Mouse (Mus musculus) megakaryocyte, embryonic 14.5 days (primary cell): ENCODE results near the gene Exoc3l2. TPM values are rescaled to one million over a fixed set of nuclear protein-coding genes. Genes with fewer than 3 reads are reported as not detected.

Source experiments
- H3K27me3 ChIP-seq: replicated peaks from 2 replicates; pipeline ENCODE3; 2012; ENCODE audit warnings: inconsistent platforms
- H3K36me3 ChIP-seq: replicated peaks from 2 replicates; pipeline ENCODE3; 2012; ENCODE audit warnings: low read length, inconsistent platforms, mixed read lengths
- H3K4me1 ChIP-seq: 2 replicates; pipeline ENCODE4 v1.6.1; 2012; ENCODE audit warnings: inconsistent platforms
- H3K4me3 ChIP-seq: replicated peaks from 2 replicates; pipeline ENCODE3; 2012; ENCODE audit warnings: moderate library complexity, mild to moderate bottlenecking, inconsistent platforms
- H3K9me3 ChIP-seq: 2 replicates; pipeline ENCODE4 v1.6.1; 2012; ENCODE audit warnings: inconsistent platforms
- FLI1 ChIP-seq: IDR thresholded peaks from 2 replicates; pipeline ENCODE4 v1.6.1; 2012; ENCODE audit warnings: low read length, inconsistent platforms, mixed read lengths
- GATA1 ChIP-seq: IDR thresholded peaks from 3 replicates; pipeline ENCODE4 v1.6.1; 2012; ENCODE audit warnings: mixed read lengths, low read length, inconsistent platforms, borderline replicate concordance
- polyA plus RNA-seq: library from polyadenylated mRNA; stranded (reverse); fragments of >175 nt; gene quantifications from 2 replicates; pipeline ENCODE4 v1.2.3, GENCODE M21; 2012; ENCODE audit warnings: low replicate concordance; ENCODE audit not compliant: insufficient read depth

The Exoc3l2 gene
- polyA plus RNA-seq, 1 experiment: 53.6 TPM

- H3K4me1 ChIP-seq: peaks cover 72% of the 10 kb centered on the region
- no peaks in the 10 kb centered on the region for H3K27me3 ChIP-seq
- H3K9me3 ChIP-seq: no peaks in the 10 kb centered on the region
- no peak overlapping the region for H3K4me3 ChIP-seq
- peaks cover 65% of the 10 kb centered on the region for H3K36me3 ChIP-seq
- TF ChIP-seq GATA1: no peak
- no peak for TF ChIP-seq FLI1
These were observed 7.9 kb upstream of the Exoc3l2 start for GRCm38 (mm10) chr7:19455186-19455585.

GRCm38 (mm10) chr7:19455819-19456495 lies 7.2 kb upstream of the Exoc3l2 start:
- peaks cover 57% of the 10 kb centered on the region for H3K36me3 ChIP-seq
- H3K9me3 ChIP-seq: no peaks in the 10 kb centered on the region
- H3K27me3 ChIP-seq: no peaks in the 10 kb centered on the region
- TF ChIP-seq GATA1 (no peak), FLI1 (no peak)
- H3K4me3 ChIP-seq: peak overlapping the region; percentile 21
- peaks cover 72% of the 10 kb centered on the region for H3K4me1 ChIP-seq

- no peak for TF ChIP-seq GATA1
- no peak for TF ChIP-seq FLI1
These were observed 6.5 kb upstream of the Exoc3l2 start for GRCm38 (mm10) chr7:19456628-19457027.

GRCm38 (mm10) chr7:19457414-19458071 lies 5.6 kb upstream of the Exoc3l2 start:
- peaks cover 71% of the 10 kb centered on the region for H3K4me1 ChIP-seq
- TF ChIP-seq FLI1: no peak
- no peak for TF ChIP-seq GATA1

More at GRCm38 (mm10) chr7:19456628-19457027, 6.5 kb upstream of the Exoc3l2 start:
- H3K4me1 ChIP-seq: peaks cover 71% of the 10 kb centered on the region
- peaks cover 50% of the 10 kb centered on the region for H3K36me3 ChIP-seq
- peak overlapping the region; percentile 93 for H3K4me3 ChIP-seq
- no peaks in the 10 kb centered on the region for H3K27me3 ChIP-seq
- H3K9me3 ChIP-seq: no peaks in the 10 kb centered on the region

GRCm38 (mm10) chr7:19458072-19458486 lies 5.1 kb upstream of the Exoc3l2 start:
- H3K27me3 ChIP-seq: no peaks in the 10 kb centered on the region
- peak overlapping the region; percentile 93 for H3K4me3 ChIP-seq
- TF ChIP-seq GATA1 (no peak), FLI1 (no peak)
- H3K9me3 ChIP-seq: no peaks in the 10 kb centered on the region
- peaks cover 38% of the 10 kb centered on the region for H3K36me3 ChIP-seq
- H3K4me1 ChIP-seq: peaks cover 76% of the 10 kb centered on the region

More at GRCm38 (mm10) chr7:19457414-19458071, 5.6 kb upstream of the Exoc3l2 start:
- Histone ChIP-seq H3K36me3 (peaks cover 41% of the 10 kb centered on the region), H3K9me3 (no peaks in the 10 kb centered on the region), H3K27me3 (no peaks in the 10 kb centered on the region), H3K4me3 (peak overlapping the region; percentile 93)

GRCm38 (mm10) chr7:19458591-19459111 lies 4.5 kb upstream of the Exoc3l2 start, which contains the start of gene Mark4:
Mark4 (minus strand) TSS chr7:19458821.
- peaks cover 76% of the 10 kb centered on the region for H3K4me1 ChIP-seq

GRCm38 (mm10) chr7:19459144-19459870 lies 3.8 kb upstream of the Exoc3l2 start:
- H3K4me3 ChIP-seq: peak overlapping the region; percentile 93
- TF ChIP-seq GATA1 (no peak), FLI1 (no peak)
- H3K9me3 ChIP-seq: no peaks in the 10 kb centered on the region
- H3K27me3 ChIP-seq: no peaks in the 10 kb centered on the region
- H3K36me3 ChIP-seq: peaks cover 27% of the 10 kb centered on the region
- H3K4me1 ChIP-seq: peaks cover 79% of the 10 kb centered on the region

More at GRCm38 (mm10) chr7:19458591-19459111, 4.5 kb upstream of the Exoc3l2 start, which contains the start of gene Mark4:
- Histone ChIP-seq H3K9me3 (no peaks in the 10 kb centered on the region), H3K36me3 (peaks cover 32% of the 10 kb centered on the region), H3K27me3 (no peaks in the 10 kb centered on the region), H3K4me3 (peak within 1 kb of the TSS; percentile 93)
- no peak for TF ChIP-seq FLI1
- no peak for TF ChIP-seq GATA1

GRCm38 (mm10) chr7:19460500-19460899 lies 2.6 kb upstream of the Exoc3l2 start:
- peaks cover 81% of the 10 kb centered on the region for H3K4me1 ChIP-seq

GRCm38 (mm10) chr7:19461488-19461887 lies 1.6 kb upstream of the Exoc3l2 start:
- TF ChIP-seq GATA1: no peak
- no peak for TF ChIP-seq FLI1
- Histone ChIP-seq H3K27me3 (no peaks in the 10 kb centered on the region), H3K4me1 (peaks cover 81% of the 10 kb centered on the region), H3K9me3 (no peaks in the 10 kb centered on the region), H3K4me3 (peak overlapping the region; percentile 75), H3K36me3 (peaks cover 19% of the 10 kb centered on the region)

More at GRCm38 (mm10) chr7:19460500-19460899, 2.6 kb upstream of the Exoc3l2 start:
- Histone ChIP-seq H3K27me3 (no peaks in the 10 kb centered on the region), H3K9me3 (no peaks in the 10 kb centered on the region), H3K4me3 (no peak overlapping the region), H3K36me3 (peaks cover 22% of the 10 kb centered on the region)
- TF ChIP-seq GATA1: no peak
- TF ChIP-seq FLI1: no peak
